Mouse (Mus musculus) spleen, adult 2 months (tissue): ENCODE data around the gene Atp6v0e2. TPM values are rescaled to one million over a fixed set of nuclear protein-coding genes. Genes with fewer than 3 reads are reported as not detected.

Experiments used
- DNase-seq, 2 experiments: peaks; one replicate each; pipeline versions ENCODE4 v3.0.0 to v3.0.0-alpha.2; 2012 to 2021; ENCODE audit warnings: low spot score in 2 of 2, low read depth in 1 of 2
- H3K27ac ChIP-seq: fragments of 200-500 bp; 2 replicates; pipeline ENCODE4 v1.5.1; 2012; ENCODE audit warnings: low read length, inconsistent platforms; ENCODE audit not compliant: insufficient read depth
- H3K27me3 ChIP-seq: fragments of 200-500 bp; 2 replicates; pipeline ENCODE4 v1.6.1; 2012; ENCODE audit warnings: mild to moderate bottlenecking, moderate library complexity, low read length, inconsistent platforms; ENCODE audit not compliant: control insufficient read depth, insufficient read depth
- H3K36me3 ChIP-seq: fragments of 200-500 bp; 2 replicates; pipeline ENCODE4 v1.6.1; 2012; ENCODE audit warnings: mild to moderate bottlenecking, low read length, inconsistent platforms; ENCODE audit not compliant: control insufficient read depth, insufficient read depth
- H3K4me1 ChIP-seq: fragments of 200-500 bp; 2 replicates; pipeline ENCODE4 v1.6.1; 2011; ENCODE audit warnings: inconsistent platforms; ENCODE audit not compliant: control insufficient read depth, insufficient read depth, insufficient read length
- H3K4me3 ChIP-seq: fragments of 200-500 bp; 2 replicates; pipeline ENCODE4 v1.5.1; 2011; ENCODE audit warnings: mild to moderate bottlenecking, inconsistent platforms; ENCODE audit not compliant: insufficient read depth, insufficient read length; ENCODE audit errors: extremely low read depth
- CTCF ChIP-seq: fragments of 200-500 bp; IDR thresholded peaks from 2 replicates; pipeline ENCODE4 v1.5.1; 2011; ENCODE audit warnings: mild to moderate bottlenecking, inconsistent platforms; ENCODE audit not compliant: insufficient read depth, insufficient read length, insufficient replicate concordance; ENCODE audit errors: extremely low read depth
- POLR2A ChIP-seq: fragments of 200-500 bp; IDR thresholded peaks from 2 replicates; pipeline ENCODE4 v1.6.1; 2011; ENCODE audit warnings: low read depth, low read length, inconsistent platforms
- WGBS: fragments of 180-500 bp; shearing (Covaris S2); methylation state at CpG from one replicate; pipeline ENCODE4 v1.1.7; 2018; 5-methylcytosine and 5-hydroxymethylcytosine counted together
- polyA plus RNA-seq: library from polyadenylated mRNA; depleted of rRNA; stranded (reverse); fragments of >200 nt; gene quantifications from 2 replicates; pipeline ENCODE4 v1.2.3, GENCODE M21; 2012

Atp6v0e2 gene
- polyA plus RNA-seq, 1 experiment: 1.8 TPM

- Histone ChIP-seq H3K36me3 (no peaks in the 10 kb centered on the region), H3K4me3 (no peak overlapping the region), H3K27me3 (no peaks in the 10 kb centered on the region), H3K27ac (no peak overlapping the region), H3K4me1 (no peaks in the 10 kb centered on the region)
- no peak for DNase-seq
- TF ChIP-seq CTCF (no peak), POLR2A (no peak)
- 41% methylated on average over 14 of the region's 14 CpGs for WGBS
Observed at GRCm38 (mm10) chr6:48529261-48529660, 8.2 kb upstream of the Atp6v0e2 start.

DNA sequence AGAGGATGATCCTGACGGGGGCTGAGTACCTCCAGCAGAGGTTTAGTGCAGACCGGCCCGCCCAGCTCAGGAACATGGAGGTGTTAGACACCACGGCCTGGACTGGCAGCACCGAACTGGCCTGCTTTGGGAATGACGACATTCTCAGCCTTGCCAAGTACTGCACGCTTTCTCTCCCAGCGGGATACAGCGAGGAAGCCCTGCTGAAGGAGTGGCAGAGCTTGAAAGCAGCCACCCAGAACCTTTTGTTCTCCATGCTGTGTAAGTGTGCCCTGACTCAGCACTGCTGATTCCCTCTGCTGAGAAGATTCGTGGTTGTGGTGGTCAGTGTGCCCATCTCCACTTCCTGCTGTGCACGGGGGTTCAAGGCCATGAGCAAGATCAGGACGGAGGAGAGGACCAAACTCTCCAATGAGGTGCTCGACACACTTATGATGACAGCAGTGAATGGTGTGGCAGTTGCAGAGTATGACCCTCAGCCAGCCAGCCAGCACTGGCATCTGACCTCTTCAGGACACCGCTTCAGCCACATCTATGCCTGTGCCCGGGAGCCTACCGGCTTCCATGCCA lies 7.5 kb upstream of the Atp6v0e2 start:
- DNase-seq: no peak
- no peaks in the 10 kb centered on the region for H3K4me1 ChIP-seq
- H3K36me3 ChIP-seq: no peaks in the 10 kb centered on the region
- H3K4me3 ChIP-seq: no peak overlapping the region
- 78% methylated on average over 16 of the region's 16 CpGs for WGBS
- TF ChIP-seq CTCF (no peak), POLR2A (no peak)
- no peak overlapping the region for H3K27ac ChIP-seq
- no peaks in the 10 kb centered on the region for H3K27me3 ChIP-seq

- Histone ChIP-seq H3K4me1 (no peaks in the 10 kb centered on the region), H3K27ac (no peak overlapping the region), H3K4me3 (no peak overlapping the region), H3K36me3 (no peaks in the 10 kb centered on the region), H3K27me3 (no peaks in the 10 kb centered on the region)
- DNase-seq: no peak
- WGBS: 65% methylated on average over 2 of the region's 2 CpGs
- TF ChIP-seq POLR2A (no peak), CTCF (no peak)
Observed at GRCm38 (mm10) chr6:48530862-48531261, 6.6 kb upstream of the Atp6v0e2 start.

GRCm38 (mm10) chr6:48533475-48533874 lies 3.9 kb upstream of the Atp6v0e2 start:
- H3K4me1 ChIP-seq: no peaks in the 10 kb centered on the region

DNA sequence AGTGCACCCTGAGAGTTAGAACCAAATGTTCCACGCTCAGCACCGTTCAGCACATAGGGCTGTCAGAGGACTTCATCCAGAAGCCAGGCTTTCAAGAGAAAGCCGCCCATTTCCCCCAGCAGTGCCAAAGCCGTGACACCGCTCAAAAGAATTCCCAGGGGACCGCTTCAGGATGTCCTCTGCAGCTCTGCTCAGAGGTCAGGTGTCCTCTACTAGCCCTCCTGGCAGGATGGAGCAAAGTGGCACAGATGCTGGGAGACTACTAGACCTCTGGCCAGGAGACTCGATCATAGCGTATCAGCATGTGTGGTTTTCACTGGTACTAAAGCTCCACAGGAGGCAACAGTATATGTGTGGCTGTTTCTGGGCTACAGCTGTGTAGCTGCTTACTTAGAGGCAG lies 2.5 kb upstream of the Atp6v0e2 start:
- no peak for TF ChIP-seq POLR2A
- TF ChIP-seq CTCF: no peak
- H3K36me3 ChIP-seq: no peaks in the 10 kb centered on the region
- H3K27ac ChIP-seq: no peak overlapping the region
- DNase-seq: no peak
- no peaks in the 10 kb centered on the region for H3K4me1 ChIP-seq
- H3K27me3 ChIP-seq: no peaks in the 10 kb centered on the region
- no peak overlapping the region for H3K4me3 ChIP-seq
- WGBS: 70% methylated on average over 8 of the region's 8 CpGs

More at GRCm38 (mm10) chr6:48533475-48533874, 3.9 kb upstream of the Atp6v0e2 start:
- H3K27ac ChIP-seq: no peak overlapping the region
- no peaks in the 10 kb centered on the region for H3K36me3 ChIP-seq
- no peaks in the 10 kb centered on the region for H3K27me3 ChIP-seq
- 79% methylated on average over 2 of the region's 2 CpGs for WGBS
- H3K4me3 ChIP-seq: no peak overlapping the region
- no peak for TF ChIP-seq POLR2A
- TF ChIP-seq CTCF: no peak
- DNase-seq: no peak

- TF ChIP-seq POLR2A: no peak
- TF ChIP-seq CTCF: no peak
- Histone ChIP-seq H3K36me3 (no peaks in the 10 kb centered on the region), H3K4me3 (no peak overlapping the region), H3K4me1 (no peaks in the 10 kb centered on the region), H3K27me3 (no peaks in the 10 kb centered on the region), H3K27ac (no peak overlapping the region)
- no peak for DNase-seq
- WGBS: 32% methylated on average over 4 of the region's 4 CpGs
Observed at GRCm38 (mm10) chr6:48536091-48536490, 1.3 kb upstream of the Atp6v0e2 start.

- Histone ChIP-seq H3K4me3 (no peak overlapping the region), H3K27me3 (no peaks in the 10 kb centered on the region), H3K27ac (no peak overlapping the region), H3K4me1 (no peaks in the 10 kb centered on the region), H3K36me3 (no peaks in the 10 kb centered on the region)
- no peak for TF ChIP-seq POLR2A
- TF ChIP-seq CTCF: peak; percentile 58; the same call in 1 of the 2 replicates
- 67% methylated on average over 5 of the region's 5 CpGs for WGBS
- peak; percentile 60 to 63 for DNase-seq
Observed at GRCm38 (mm10) chr6:48538841-48539737, 1.7 kb downstream of the Atp6v0e2 start.
